Mouse (Mus musculus) cerebral cortex, adult 2 months (tissue): ENCODE results near the gene Ralgds.

Source experiments
- WGBS: fragments of 180-500 bp; shearing (Covaris S2); methylation state at CpG from one replicate; pipeline ENCODE4 v1.1.7; 2018; 5-methylcytosine and 5-hydroxymethylcytosine counted together

Gene Ralgds

DNA sequence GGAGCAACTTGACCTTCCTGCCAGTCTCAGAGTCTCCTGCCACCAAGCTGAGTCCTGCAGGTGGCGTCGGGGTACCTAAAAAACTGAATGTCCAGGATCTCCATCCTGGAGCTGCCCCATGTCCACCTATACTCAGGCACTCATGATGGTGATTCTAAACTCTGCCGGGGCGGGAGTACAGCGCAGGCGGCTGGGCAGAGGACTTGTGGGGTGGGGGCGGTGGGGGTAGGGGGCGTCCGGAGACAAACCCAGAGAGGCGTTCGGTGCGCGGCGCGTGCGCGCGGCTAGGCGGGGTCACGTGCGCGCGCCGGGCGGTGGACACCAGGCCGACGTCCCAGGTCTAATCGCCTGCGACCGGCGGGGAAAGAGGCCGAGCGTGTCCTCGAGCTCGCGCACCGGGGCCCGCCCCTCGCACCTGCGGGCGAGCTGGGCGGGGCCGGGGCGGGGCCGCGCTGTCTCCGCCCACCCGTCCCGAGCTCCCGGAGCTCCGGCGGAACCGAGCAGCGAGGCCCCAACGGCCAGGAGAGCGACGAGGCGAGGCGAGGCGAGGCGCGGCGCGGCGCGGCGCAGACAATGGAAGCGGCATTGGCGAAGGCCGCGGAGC lies at the start of gene Ralgds:
Gene Ralgds (plus strand): TSS at position 328 of the 604 bp plus-strand sequence.
- WGBS = 1% methylated on average over 65 of the region's 71 CpGs

GRCm38 (mm10) chr2:28463919-28464318 lies 49.0 kb upstream of the Ralgds start:
- 52% methylated on average over 3 of the region's 3 CpGs for WGBS

DNA sequence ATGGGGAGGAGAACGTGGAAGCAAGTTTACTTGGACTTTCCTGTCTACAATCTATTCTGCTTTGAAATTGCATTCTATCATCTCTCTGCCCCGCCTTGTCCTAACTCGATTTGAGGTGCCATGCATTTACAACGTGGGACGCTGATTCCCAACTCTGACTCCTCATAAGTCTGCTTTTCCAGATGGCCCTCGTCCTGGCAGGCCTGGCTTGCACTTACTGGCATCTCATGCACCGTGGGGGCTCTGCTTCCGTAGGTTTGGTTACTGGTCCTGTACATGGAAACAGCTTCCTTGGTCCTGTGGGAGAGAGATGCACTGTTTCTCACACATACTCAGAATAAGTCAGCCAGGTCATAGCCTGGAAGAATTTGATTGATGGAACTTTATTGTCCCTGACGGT lies 48.0 kb upstream of the Ralgds start:
- WGBS = 86% methylated on average over 9 of the region's 9 CpGs

GRCm38 (mm10) chr2:28465836-28466518 lies 46.9 kb upstream of the Ralgds start, which contains the start of gene 1700007K13Rik:
Gene 1700007K13Rik, minus strand, starts transcription at chr2:28466332.
- 9% methylated on average over 25 of the region's 25 CpGs for WGBS

- WGBS = under 1% methylated on average over 52 of the region's 52 CpGs
These were observed 45.0 kb upstream of the Ralgds start, which contains the start of gene Mrps2 for GRCm38 (mm10) chr2:28467860-28468485. Gene Mrps2, plus strand, starts transcription at chr2:28468066.

DNA sequence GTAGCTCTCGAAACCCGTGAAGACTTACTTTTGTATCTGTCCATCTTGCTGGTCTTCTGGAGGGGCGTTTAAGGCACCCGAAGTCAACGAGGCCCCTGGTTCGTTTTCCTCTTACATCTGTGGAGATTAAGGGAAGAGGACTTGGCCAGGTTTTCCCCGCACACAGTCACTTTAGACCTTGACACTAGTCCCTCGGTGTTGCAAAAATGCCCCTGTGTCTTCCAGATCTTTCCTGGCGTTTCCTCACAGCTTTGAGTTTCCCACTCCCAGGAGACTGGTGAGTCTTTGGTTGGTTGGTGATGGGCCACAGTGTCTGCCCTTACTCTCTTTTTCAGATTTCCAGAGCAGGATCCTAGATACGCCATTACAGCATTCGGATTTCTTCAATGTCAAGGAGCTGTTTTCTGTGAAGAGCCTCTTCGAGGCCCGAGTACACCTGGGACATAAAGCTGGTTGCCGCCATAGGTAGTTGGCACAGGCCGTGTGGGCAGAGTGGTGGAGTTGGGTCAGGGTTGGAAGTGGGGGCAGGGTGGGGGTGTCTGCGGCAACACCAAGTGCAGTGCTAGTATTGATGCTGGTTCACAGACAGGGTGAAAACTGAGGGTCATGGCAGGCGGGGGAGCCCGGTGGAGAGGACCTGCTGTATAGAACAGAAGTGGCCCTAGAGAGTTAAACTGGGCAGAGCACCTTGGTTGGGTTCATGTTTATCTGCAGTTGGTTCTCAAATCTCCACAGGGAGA lies 44.3 kb upstream of the Ralgds start:
- 51% methylated on average over 18 of the region's 18 CpGs for WGBS

GRCm38 (mm10) chr2:28469461-28469860 lies 43.5 kb upstream of the Ralgds start:
- 95% methylated on average over 14 of the region's 14 CpGs for WGBS

- 87% methylated on average over 2 of the region's 2 CpGs for WGBS
These were observed 42.3 kb upstream of the Ralgds start for GRCm38 (mm10) chr2:28470591-28470990.

- 95% methylated on average over 8 of the region's 8 CpGs for WGBS
These were observed 40.9 kb upstream of the Ralgds start for GRCm38 (mm10) chr2:28472011-28472410.

DNA sequence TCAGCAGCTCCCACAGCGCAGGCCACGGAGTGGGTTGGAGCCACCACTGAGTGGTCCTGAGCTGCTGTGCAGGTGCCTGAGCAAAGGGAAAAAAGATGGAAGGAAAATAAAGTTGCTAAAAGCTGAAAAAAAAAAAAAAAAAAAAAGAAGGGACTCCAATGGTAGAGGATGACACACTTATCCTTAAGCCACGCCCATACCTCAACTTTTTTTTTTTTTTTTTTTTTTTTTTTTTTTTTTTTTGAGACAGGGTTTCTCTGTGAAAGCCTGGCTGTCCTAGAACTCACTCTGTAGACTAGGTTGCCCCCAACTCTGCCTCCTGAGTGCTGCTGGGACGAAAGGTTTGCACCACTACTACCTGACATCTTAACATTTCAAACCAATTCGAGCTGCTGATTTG lies 34.9 kb upstream of the Ralgds start:
- 94% methylated on average over 5 of the region's 5 CpGs for WGBS

DNA sequence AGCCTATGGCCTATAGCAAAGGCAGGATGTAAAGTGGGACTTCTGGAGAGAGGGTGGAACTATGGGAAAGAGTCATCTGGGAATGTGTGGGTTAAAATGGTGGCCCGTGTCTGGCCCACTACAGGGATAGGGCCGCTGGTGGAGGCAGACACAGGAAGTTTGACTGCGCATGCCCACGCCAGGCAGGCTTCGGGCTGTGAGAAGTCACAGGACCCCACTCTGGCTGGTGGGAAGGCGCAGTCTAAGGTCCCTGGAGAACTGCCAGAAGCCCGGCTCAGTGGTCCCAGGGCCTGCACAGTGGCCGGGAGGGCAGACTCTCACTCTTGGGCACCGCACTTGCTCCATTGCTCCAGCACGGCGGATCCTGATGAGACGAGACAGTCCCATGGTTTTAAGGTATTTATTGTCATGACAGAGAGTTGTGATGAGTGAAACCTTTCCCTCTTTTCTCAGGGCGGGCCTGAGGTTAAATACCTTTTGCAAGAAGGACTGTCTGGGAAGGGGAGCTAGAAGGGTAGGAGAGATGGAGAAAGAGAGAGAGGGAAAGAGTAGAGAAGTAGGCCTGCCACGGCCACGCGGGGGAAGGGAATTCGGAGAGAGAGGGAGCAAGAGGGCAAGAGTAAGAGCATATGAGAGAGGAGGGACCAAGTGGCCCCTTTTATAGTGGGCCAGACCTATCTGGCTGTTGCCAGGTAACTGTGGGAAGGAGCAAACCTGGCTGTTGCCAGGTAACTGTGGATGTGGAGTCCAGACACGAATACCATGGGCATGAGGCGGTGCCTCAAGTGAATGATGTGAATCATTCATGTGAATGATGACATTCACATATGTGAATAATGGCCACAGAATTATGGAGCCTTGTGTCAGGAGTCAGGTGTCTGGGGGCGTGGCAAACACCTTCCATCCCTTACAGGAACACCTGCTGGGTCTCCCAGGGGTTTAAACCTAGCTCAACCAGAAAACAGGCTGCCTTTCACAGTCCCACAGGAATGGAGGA lies 33.4 kb upstream of the Ralgds start:
- 83% methylated on average over 20 of the region's 20 CpGs for WGBS

GRCm38 (mm10) chr2:28483861-28484260 lies 29.1 kb upstream of the Ralgds start:
- 70% methylated on average over 2 of the region's 2 CpGs for WGBS

GRCm38 (mm10) chr2:28494521-28494920 lies 18.4 kb upstream of the Ralgds start:
- WGBS = 69% methylated on average over 2 of the region's 2 CpGs

- WGBS = 72% methylated on average over 14 of the region's 14 CpGs
These were observed 17.6 kb upstream of the Ralgds start for GRCm38 (mm10) chr2:28495207-28495756.

GRCm38 (mm10) chr2:28495801-28496595 lies 16.9 kb upstream of the Ralgds start:
- 85% methylated on average over 16 of the region's 16 CpGs for WGBS

GRCm38 (mm10) chr2:28496671-28497070 lies 16.3 kb upstream of the Ralgds start, which contains the start of gene Gbgt1:
Gene Gbgt1, plus strand, starts transcription at chr2:28496891.
- 74% methylated on average over 5 of the region's 5 CpGs for WGBS

DNA sequence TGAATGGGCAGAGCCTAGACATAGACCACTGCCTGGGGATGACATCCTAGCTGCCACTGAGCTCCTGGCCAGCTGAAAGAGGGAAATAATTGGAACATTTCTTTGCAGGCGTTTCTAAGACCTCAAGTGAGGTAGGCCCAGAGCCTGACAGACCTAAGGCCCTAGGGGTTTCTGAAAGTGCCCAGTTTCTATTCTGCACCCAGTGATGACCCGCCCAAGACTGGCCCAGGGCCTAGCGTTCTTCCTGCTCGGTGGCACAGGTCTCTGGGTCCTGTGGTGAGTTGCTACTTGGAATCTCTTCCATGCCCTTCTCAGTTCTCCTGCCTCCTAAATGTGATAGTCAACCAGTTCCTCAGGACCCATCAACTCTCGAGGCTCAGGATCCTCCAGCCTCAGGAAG lies 15.4 kb upstream of the Ralgds start:
- 89% methylated on average over 5 of the region's 5 CpGs for WGBS

- WGBS = 85% methylated on average over 4 of the region's 4 CpGs
These were observed 14.5 kb upstream of the Ralgds start for GRCm38 (mm10) chr2:28498431-28498830.

DNA sequence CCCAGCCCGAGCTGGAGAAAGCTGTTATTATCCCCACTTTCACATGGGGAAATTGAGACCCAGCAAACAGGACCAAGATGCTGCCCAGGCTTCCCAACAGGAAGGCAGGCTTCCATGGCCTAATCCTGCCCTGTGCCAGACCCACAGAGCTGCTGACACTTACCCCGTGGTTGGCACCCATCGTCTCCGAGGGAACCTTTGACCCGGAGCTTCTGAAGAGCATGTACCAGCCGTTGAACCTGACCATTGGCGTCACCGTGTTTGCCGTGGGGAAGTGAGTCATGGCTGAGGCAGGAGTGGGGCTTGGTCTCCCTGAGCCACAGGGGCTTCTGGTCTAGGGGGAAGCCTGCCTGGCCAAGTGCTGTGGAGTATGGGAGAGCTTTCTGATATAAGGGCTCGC lies 9.9 kb upstream of the Ralgds start:
- 84% methylated on average over 10 of the region's 10 CpGs for WGBS

GRCm38 (mm10) chr2:28504676-28505075 lies 8.2 kb upstream of the Ralgds start:
- WGBS = 92% methylated on average over 13 of the region's 13 CpGs
